8 mouse cellular contexts compared by ENCODE assay signal in genomic region chr7:99267897-99268505, GRCm38 (mm10). TPM values are rescaled to one million over a fixed set of nuclear protein-coding genes. Genes with fewer than 3 reads are reported as not detected.
A peak's percentile ranks its signal among the peaks of the same experiment; 100 is the strongest.
DNase-seq lines count a peak whose midpoint lies in the region; ATAC-seq and TF ChIP-seq lines count a peak whose summit lies in the region.

No protein-coding gene starts in this region.

- TF ChIP-seq CTCF in forebrain, postnatal 0 days (IDR thresholded peaks at IDR 0.05; ENCODE audit: low read depth) = peak; percentile 19; the same call in 1 of the 2 replicates

- no peaks in the 10 kb centered on the region for H3K9me3 ChIP-seq in forebrain, postnatal 0 days (ENCODE audit: low read length)
- H3K9me3 ChIP-seq in lung, embryonic 15.5 days = no peaks in the 10 kb centered on the region

- H3K36me3 ChIP-seq in forebrain, postnatal 0 days (ENCODE audit: insufficient read depth) = no peaks in the 10 kb centered on the region
- no peaks in the 10 kb centered on the region for H3K36me3 ChIP-seq in lung, embryonic 15.5 days

- H3K9ac ChIP-seq in forebrain, postnatal 0 days = peak overlapping the region; percentile 89
- peak overlapping the region; percentile 5 for H3K9ac ChIP-seq in lung, embryonic 15.5 days

- WGBS in forebrain, postnatal 0 days = 1% methylated on average over 59 of the region's 59 CpGs
- 1% methylated on average over 59 of the region's 59 CpGs for WGBS in lung, embryonic 15.5 days

- H3K27ac ChIP-seq in forebrain, postnatal 0 days (ENCODE audit: low read depth, low read length) = peak overlapping the region; percentile 97
- no peak overlapping the region for H3K27ac ChIP-seq in lung, embryonic 15.5 days

- intact Hi-C loops in heart, postnatal 36 days (cut with DNase I) = no loop called here

- H3K4me2 ChIP-seq in forebrain, postnatal 0 days (ENCODE audit: low read depth) = peak overlapping the region; percentile 90
- H3K4me2 ChIP-seq in lung, embryonic 15.5 days = peak overlapping the region; percentile 76

- peak; percentile 81 for DNase-seq in NIH3T3 (ENCODE audit: low read depth)
- peak; percentile 74 for DNase-seq in cerebellum, adult 11-12 months
- peak; percentile 91 for DNase-seq in forebrain, postnatal 0 days
- peak; percentile 61 to 70 for DNase-seq in heart, postnatal 36 days
- peak; percentile 78 to 81 for DNase-seq in layer of hippocampus, adult 8-10 months (ENCODE audit: low spot score in 2 of 2)
- peak; percentile 88 for DNase-seq in right cerebral cortex, adult 18-20 months
- DNase-seq in c-Kit-positive CD71-positive TER-119-positive erythroid progenitor cells, embryonic 14.5 days (ENCODE audit: low spot score) = no peak

- H3K4me3 ChIP-seq in forebrain, postnatal 0 days (ENCODE audit: low read depth, low read length) = peak overlapping the region; percentile 63
- H3K4me3 ChIP-seq in lung, embryonic 15.5 days = peak overlapping the region; percentile 43

- peak; percentile 90 for ATAC-seq in forebrain, postnatal 0 days
- peak; percentile 84 for ATAC-seq in lung, embryonic 15.5 days (ENCODE audit: borderline replicate concordance, extremely low read depth, low FRiP score, low TSS enrichment)

- no peaks in the 10 kb centered on the region for H3K27me3 ChIP-seq in forebrain, postnatal 0 days (ENCODE audit: insufficient read depth, low read length)
- H3K27me3 ChIP-seq in lung, embryonic 15.5 days = peaks cover 66% of the 10 kb centered on the region

- H3K4me1 ChIP-seq in forebrain, postnatal 0 days (ENCODE audit: insufficient read depth) = peaks cover 25% of the 10 kb centered on the region
- H3K4me1 ChIP-seq in lung, embryonic 15.5 days = peaks cover 32% of the 10 kb centered on the region

RNA-seq across cellular contexts. Expression of gene Map6, which starts 0.8 kb away (rescaled TPM):
- 187 and 234 TPM in 2 replicates for total RNA-seq in forebrain, postnatal 0 days (2014; rRNA removed)
- polyA plus RNA-seq in forebrain, postnatal 0 days (2015; fragmentation: Nextera tagmentation; extraction: Ambion mirVana) = 71.9 and 98.0 TPM in 2 replicates
- total RNA-seq in heart, postnatal 36 days (2021) = 1 to 10 TPM; 2.9 to 3.3 TPM
- total RNA-seq in layer of hippocampus, adult 8-10 months (2022) = 100 to 1,000 TPM; 101 to 108 (median 106) TPM
- 2.6 and 3.5 TPM in 2 replicates for polyA plus RNA-seq in lung, embryonic 15.5 days (2015; fragmentation: Nextera tagmentation; extraction: Ambion mirVana)

RNA-seq across cellular contexts. Expression of gene Mogat2, which starts 29.6 kb away (rescaled TPM):
- total RNA-seq in forebrain, postnatal 0 days (2014; rRNA removed) = 0.24 and 0.31 TPM in 2 replicates
- 0.18 and 0.23 TPM in 2 replicates for polyA plus RNA-seq in forebrain, postnatal 0 days (2015; fragmentation: Nextera tagmentation; extraction: Ambion mirVana)
- total RNA-seq in heart, postnatal 36 days (2021) = not detected
- total RNA-seq in layer of hippocampus, adult 8-10 months (2022) = not detected
- 1.1 and 1.5 TPM in 2 replicates for polyA plus RNA-seq in lung, embryonic 15.5 days (2015; fragmentation: Nextera tagmentation; extraction: Ambion mirVana)

Comparison
In these comparisons a context has a peak if more than half of its experiments do, and no peak if none do; other contexts are left out.
1. RNA of gene Map6, which starts 0.8 kb away (total RNA-seq): 187 to 234 TPM in forebrain, postnatal 0 days and 101 to 108 TPM in layer of hippocampus, adult 8-10 months; 2.9 to 3.3 TPM in heart, postnatal 36 days; every median in the first group is over 10 times any median in the second.